Mouse (Mus musculus): Measurements from ENCODE around the gene Dph1.

Gene Dph1

DNA sequence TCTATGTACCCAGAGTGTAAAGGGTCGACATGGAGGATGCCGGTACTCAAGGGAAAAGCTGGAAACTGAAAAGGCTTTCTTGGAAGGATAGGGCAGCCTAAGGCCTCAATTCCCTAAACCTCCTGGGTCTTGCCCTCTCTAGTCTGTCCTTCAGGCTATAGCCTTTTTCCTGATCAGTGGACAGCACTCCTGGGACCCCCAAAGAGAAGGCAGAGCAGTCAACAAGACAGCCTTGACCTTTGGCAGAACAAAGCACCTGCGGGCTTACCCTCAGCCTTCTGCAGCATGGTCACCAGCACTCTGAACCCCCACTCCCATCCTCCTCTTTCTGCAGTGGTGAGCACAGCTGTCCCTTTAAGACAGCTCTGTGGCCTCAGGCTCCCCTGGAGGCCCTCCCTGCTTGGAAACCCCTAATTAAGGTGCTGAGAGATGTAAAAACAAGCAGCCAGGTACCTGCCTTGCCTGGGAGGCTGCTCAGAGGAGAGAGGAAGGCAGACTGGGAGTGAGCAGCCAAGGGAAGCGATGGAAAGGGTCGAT is at the start of gene Dph1:
Dph1 (minus strand) TSS at position 337 of the 537 bp plus-strand sequence.
- DNase-seq (ENCODE audit: low read depth): no peak

- DNase-seq (ENCODE audit: low read depth): no peak
Measured at GRCm38 (mm10) chr11:75240158-75240934, 49.3 kb upstream of the Dph1 start.

DNA sequence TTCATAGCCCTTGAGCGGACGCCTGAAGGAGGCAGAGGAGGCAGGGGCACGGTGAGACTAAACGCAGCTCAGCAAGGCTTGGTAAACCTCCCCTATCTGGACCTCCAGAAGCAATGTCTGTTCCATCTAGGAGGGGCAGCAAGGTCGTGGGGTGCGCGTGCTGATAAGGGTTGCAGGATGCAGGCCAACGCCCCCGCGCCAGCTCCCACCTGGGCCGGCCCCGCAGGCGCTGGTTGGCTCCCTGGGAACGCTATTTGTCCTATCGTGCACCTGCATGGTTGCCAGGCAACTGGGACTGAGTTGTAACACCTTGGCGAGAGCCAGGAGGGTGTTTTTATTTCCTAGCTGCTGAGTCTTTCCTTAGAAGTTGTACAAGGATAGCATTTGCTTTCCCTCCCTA is 43.7 kb upstream of the Dph1 start:
- no peak for DNase-seq (ENCODE audit: low read depth)

- no peak for DNase-seq (ENCODE audit: low read depth)
Measured at GRCm38 (mm10) chr11:75232434-75232833, 41.4 kb upstream of the Dph1 start.

DNA sequence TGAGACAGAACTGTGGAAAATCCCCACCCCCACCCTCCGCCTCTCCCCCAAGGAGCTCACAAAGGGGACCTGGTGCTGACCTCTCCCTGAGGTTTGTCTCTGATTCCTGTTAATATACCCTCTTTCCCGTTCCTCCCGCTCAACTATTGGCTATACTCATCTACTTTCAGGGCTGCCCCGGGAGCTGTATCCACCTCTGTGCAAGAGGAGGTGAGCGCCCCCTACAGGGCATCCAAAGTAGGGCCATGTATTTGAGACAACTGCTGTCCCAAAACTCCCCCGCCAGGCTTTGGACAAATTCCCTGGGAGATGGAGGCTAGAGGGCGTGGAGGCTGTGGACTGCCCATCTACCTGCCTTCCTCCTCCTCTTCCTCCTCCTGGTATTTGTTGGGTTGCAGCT is 40.7 kb upstream of the Dph1 start:
- DNase-seq (ENCODE audit: low read depth): peak; percentile 70

- DNase-seq (ENCODE audit: low read depth): no peak
Measured at GRCm38 (mm10) chr11:75230272-75230760, 39.3 kb upstream of the Dph1 start.

DNA sequence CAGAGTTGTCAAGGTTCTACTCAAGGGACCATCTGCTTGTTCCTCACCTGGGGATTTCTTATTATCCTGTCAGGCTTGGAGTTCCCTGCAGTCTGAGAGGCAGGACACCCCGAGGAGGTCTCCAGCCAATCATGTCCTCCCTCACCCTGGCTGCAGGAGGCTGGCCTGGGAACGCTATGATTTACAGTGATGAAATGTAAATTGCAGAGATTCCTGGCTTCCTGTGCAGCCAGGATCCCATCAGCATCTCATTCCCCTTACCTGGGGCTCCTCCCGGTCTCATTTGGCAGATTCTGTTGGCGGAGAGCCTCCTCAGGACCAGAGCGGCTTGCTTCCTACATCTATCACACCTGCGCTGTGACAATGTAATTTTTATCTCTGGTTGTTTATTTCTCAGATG is 38.2 kb upstream of the Dph1 start:
- no peak for DNase-seq (ENCODE audit: low read depth)

DNA sequence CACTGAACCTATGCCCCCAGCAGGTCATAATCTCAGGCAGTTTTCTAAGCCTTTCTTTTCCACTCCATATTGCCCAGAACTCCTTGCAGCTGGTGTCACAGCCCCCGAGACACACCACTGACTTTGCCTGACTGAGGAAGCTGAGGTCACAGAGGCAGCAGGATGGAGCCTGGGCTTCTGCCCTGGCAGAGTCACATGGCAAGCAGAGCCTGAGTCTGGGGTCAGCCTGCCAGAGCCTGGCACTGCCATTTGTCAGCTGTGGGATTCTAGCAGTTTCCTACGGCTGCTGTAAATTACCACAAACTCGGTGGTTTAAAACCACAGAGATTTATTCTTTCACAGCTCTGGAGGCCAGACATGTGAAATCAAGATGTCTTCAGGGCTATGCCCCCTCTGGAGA is 36.6 kb upstream of the Dph1 start:
- no peak for DNase-seq (ENCODE audit: low read depth)

- no peak for DNase-seq (ENCODE audit: low read depth)
Measured at GRCm38 (mm10) chr11:75224835-75225234, 33.8 kb upstream of the Dph1 start.

GRCm38 (mm10) chr11:75224062-75224461 is 33.0 kb upstream of the Dph1 start:
- DNase-seq (ENCODE audit: low read depth): no peak

DNA sequence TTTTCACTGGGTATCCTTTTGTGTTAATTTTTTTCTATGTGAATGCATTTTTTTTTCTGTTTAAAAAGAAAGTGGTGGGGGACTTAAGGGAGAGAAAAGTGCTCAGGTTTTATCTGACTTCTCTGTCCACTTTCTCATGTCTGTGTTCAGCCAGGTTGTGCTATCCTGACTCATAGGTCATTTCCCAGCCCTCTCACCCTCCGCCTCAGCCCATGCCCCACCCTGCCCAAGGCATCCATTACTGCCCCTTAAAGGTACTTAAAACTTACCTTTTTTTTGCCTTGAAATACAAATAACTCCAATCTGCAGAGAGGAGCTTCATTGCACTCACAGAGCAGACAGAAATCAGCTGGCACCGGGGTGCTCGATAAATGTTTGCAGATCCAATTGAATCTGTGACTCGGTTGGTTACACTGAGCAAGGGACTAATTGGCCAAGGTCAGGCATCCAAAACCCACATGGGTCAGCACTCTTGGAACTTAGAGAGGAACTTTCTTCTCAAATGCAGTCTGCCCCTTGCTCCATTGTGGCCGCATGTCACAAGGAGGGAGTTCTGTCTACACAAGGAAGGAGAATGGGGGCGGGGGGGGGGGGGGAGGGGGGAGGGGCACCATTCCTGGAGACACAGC is 29.6 kb upstream of the Dph1 start:
- DNase-seq (ENCODE audit: low read depth): no peak

DNA sequence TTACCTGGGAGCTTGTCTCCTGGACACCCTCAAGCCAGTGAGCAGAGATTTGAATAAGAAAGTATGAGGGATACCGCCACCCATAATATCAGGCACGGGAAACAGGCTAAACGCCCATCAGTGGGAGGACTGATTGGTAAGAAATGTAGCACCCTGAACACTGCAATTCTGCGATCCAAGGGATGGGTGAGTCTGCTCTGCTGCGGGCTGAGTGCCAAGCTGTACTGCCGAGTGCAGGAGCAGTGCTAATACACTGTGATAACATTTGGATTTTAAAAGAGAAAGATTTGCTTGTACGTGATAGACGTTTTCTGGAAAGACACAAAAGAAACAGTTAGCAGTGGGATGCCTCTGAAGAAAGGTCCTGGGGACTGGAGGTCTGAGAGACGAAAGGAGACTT is 29.1 kb upstream of the Dph1 start:
- no peak for DNase-seq (ENCODE audit: low read depth)

- DNase-seq (ENCODE audit: low read depth): no peak
Measured at GRCm38 (mm10) chr11:75214081-75214950, 23.3 kb upstream of the Dph1 start.

DNA sequence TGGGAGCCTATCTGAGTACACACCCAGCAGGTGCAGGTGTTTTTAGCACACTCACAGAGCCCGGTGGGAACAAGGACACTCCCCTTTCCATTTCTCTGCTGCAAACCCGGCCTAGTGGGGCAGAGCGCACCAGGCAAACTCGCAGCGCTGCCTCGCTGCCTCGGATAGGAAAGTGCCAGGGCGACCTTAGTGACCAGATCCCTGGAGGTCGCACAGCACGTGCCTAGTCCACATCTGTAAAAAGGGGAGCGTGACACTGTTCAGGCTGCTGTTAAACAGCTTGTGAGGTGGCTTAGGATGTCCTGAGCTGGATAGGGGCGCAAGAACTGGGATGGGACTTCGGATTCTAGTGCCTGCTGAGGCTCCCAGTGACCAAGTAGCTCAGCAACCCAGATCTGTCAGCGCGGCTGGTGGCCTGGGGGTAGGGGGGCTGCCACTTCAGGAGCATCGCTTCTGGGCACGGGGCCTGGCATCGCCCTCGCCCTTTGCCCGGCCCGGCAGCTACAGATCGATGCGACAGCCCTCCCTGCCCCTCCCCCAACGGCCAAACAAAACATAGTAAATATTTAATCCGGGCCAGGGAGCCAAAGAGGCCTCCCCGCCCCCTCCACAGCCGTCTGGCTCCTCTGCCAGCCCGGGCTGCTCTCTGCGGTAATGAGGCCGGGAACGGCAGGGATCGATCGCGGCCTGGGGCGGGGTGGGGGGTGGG is 22.5 kb upstream of the Dph1 start:
- DNase-seq (ENCODE audit: low read depth): no peak

- no peak for DNase-seq (ENCODE audit: low read depth)
Measured at GRCm38 (mm10) chr11:75212876-75213275, 21.8 kb upstream of the Dph1 start.

- no peak for DNase-seq (ENCODE audit: low read depth)
Measured at GRCm38 (mm10) chr11:75212031-75212667, 21.1 kb upstream of the Dph1 start.

DNA sequence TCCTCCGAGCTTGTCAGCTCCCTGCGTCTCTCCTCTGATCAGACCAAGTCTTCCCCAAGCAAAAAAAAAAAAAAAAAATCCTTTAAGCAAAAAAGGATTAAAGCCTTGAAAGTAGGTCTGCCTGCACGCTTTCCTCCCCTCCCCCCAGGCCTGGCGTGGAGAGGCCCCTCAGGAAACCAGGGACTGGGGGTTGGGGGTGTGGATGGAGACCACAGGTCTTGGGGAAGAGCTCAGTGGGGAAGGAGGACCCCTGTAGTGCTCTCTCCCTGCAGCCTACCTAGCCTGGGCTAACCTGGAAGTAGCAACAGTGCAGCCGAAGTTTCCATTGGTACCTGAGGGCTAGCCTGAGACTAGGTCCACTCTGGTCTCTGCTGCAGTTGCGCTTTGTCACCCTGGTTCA is 19.7 kb upstream of the Dph1 start:
- no peak for DNase-seq (ENCODE audit: low read depth)

DNA sequence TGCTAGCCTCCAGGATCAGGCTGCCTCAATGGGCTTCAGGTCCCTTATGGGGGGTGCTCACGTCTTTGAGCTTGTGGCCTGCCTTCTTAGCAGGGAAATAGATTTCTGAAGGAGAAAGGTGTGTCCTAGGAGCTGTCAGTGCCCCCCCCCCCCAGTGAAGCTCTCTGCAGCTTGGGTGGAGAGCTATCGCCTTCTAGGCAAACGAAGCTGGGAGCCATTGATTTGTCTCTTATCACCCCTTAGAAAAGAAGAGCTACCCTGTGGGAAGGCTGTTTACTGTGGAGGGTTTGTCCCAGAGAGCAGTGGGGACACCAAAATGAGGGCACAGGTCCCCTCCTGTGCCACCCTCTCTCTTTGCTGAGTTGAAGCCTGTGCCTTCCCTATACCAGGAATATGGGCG is 19.1 kb upstream of the Dph1 start:
- DNase-seq (ENCODE audit: low read depth): no peak

DNA sequence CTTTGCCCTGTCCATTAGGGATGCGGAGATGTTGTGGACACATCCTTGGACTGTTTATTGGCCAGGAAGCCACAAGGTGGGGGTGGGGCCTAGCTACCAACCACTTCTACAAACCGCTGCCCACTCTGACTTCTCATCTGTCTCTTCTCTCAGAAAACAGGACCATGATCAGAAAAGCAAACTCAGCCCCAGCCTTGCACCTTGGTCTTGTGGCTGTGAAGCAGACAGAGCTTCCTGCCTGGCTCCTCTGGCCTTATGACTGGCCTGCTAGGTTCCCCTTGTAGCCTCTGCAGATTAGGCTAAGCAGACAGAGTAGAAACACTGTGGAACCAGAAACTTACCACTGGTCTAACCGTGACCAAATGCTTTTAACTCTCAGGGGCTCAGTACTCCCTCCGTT is 18.3 kb upstream of the Dph1 start:
- DNase-seq (ENCODE audit: low read depth): no peak

GRCm38 (mm10) chr11:75206347-75206746 is 15.3 kb upstream of the Dph1 start:
- no peak for DNase-seq (ENCODE audit: low read depth)

DNA sequence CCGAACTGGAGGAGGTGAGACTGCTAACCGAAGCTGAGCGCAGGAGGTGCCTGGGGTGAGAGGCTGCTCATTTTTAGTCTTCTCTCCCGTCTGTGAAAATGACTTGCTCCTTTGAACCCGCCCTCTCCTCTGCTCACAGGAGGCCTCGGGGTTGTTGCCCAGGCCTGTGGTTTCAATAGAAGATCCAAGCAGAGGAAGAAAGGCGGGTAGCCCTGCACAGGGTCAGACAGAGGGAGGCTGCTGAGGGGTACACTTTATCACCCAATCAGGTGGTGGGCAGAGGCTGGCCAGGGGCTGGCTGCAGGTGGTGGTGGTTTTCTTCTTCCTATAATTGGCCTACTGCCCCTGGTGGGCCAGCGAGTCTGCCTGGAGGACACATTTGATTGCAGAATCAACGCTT is 13.4 kb upstream of the Dph1 start:
- DNase-seq (ENCODE audit: low read depth): no peak

Data from c-Kit-positive CD71-negative TER-119-negative erythroid progenitor cells, embryonic 14.5 days (primary cell).